Mouse (Mus musculus) forebrain, embryonic 10.5 days (tissue): ENCODE results near the gene Gm20503. TPM values are rescaled to one million over a fixed set of nuclear protein-coding genes. Genes with fewer than 3 reads are reported as not detected.

Experiments used
- DNase-seq: peaks from one replicate; pipeline ENCODE4 v3.0.0-alpha.2; 2017; ENCODE audit warnings: low spot score; ENCODE audit errors: extremely low spot score
- H3K27ac ChIP-seq: fragments of 300-500 bp; sonication (generic); 2 replicates; pipeline ENCODE4 v1.5.1; 2016; ENCODE audit warnings: mild to moderate bottlenecking
- H3K27me3 ChIP-seq: fragments of 300-500 bp; sonication (generic); 2 replicates; pipeline ENCODE4 v1.6.1; 2016; ENCODE audit warnings: mild to moderate bottlenecking; ENCODE audit not compliant: poor library complexity, severe bottlenecking
- H3K36me3 ChIP-seq: fragments of 300-500 bp; sonication (generic); replicated peaks from 2 replicates; pipeline ENCODE4 v1.6.1; 2016; ENCODE audit warnings: mild to moderate bottlenecking, moderate library complexity
- H3K4me1 ChIP-seq: fragments of 300-500 bp; sonication (generic); 2 replicates; pipeline ENCODE4 v1.6.1; 2016
- H3K4me3 ChIP-seq: fragments of 300-500 bp; sonication (generic); 2 replicates; pipeline ENCODE4 v1.5.1; 2016; ENCODE audit warnings: mild to moderate bottlenecking, moderate library complexity
- H3K9me3 ChIP-seq: fragments of 300-500 bp; sonication (generic); 2 replicates; pipeline ENCODE4 v1.6.1; 2016; ENCODE audit warnings: mild to moderate bottlenecking, moderate library complexity
- WGBS: fragments of 180-500 bp; shearing (Covaris S2); methylation state at CpG from one replicate; pipeline ENCODE4 v1.1.7; 2016; 5-methylcytosine and 5-hydroxymethylcytosine counted together
- polyA plus RNA-seq: library from polyadenylated mRNA; unstranded; fragments of >200 nt; fragmentation: Nextera tagmentation; extraction: Ambion mirVana; gene quantifications from 2 replicates; pipeline ENCODE4 v1.2.1, GENCODE M21; 2016

Gm20503 gene
- polyA plus RNA-seq, 1 experiment from 2014 or later, result 6.7 TPM

GRCm38 (mm10) chr4:58992195-58992594 is 10.8 kb upstream of the Gm20503 start:
- DNase-seq, result no peak
- no peaks in the 10 kb centered on the region for H3K36me3 ChIP-seq
- H3K4me1 ChIP-seq, result peaks cover 4% of the 10 kb centered on the region
- whole genome bisulfite sequencing, result 84% methylated on average over 5 of the region's 5 CpGs
- no peak overlapping the region for H3K27ac ChIP-seq
- no peak overlapping the region for H3K4me3 ChIP-seq
- H3K27me3 ChIP-seq, result peaks cover 4% of the 10 kb centered on the region; the same call in 1 of the 2 replicates
- H3K9me3 ChIP-seq, result no peaks in the 10 kb centered on the region

- DNase-seq, result no peak
- WGBS, result 89% methylated on average over 4 of the region's 4 CpGs
- Histone ChIP-seq H3K4me1 (no peaks in the 10 kb centered on the region), H3K36me3 (no peaks in the 10 kb centered on the region), H3K4me3 (no peak within 1 kb of the TSS), H3K27ac (no peak within 1 kb of the TSS), H3K27me3 (no peaks in the 10 kb centered on the region), H3K9me3 (no peaks in the 10 kb centered on the region)
Measured at GRCm38 (mm10) chr4:58994762-58995161, 8.2 kb upstream of the Gm20503 start, which contains the start of gene Dnajc25. Dnajc25 (plus strand) TSS chr4:58995062.

- H3K36me3 ChIP-seq, result no peaks in the 10 kb centered on the region
- WGBS, result 80% methylated on average over 8 of the region's 8 CpGs
- H3K27ac ChIP-seq, result no peak overlapping the region
- no peaks in the 10 kb centered on the region for H3K9me3 ChIP-seq
- no peaks in the 10 kb centered on the region for H3K4me1 ChIP-seq
- no peak overlapping the region for H3K4me3 ChIP-seq
- no peaks in the 10 kb centered on the region for H3K27me3 ChIP-seq
- DNase-seq, result no peak
Measured at GRCm38 (mm10) chr4:58995251-58995693, 7.7 kb upstream of the Gm20503 start.

- WGBS, result 86% methylated on average over 5 of the region's 5 CpGs
- H3K36me3 ChIP-seq, result no peaks in the 10 kb centered on the region
- DNase-seq, result no peak
- H3K27ac ChIP-seq, result no peak overlapping the region
- no peaks in the 10 kb centered on the region for H3K4me1 ChIP-seq
- no peak overlapping the region for H3K4me3 ChIP-seq
- no peaks in the 10 kb centered on the region for H3K27me3 ChIP-seq
- no peaks in the 10 kb centered on the region for H3K9me3 ChIP-seq
Measured at GRCm38 (mm10) chr4:58997081-58997480, 5.9 kb upstream of the Gm20503 start.

GRCm38 (mm10) chr4:58998688-58999087 is 4.3 kb upstream of the Gm20503 start:
- Histone ChIP-seq H3K36me3 (no peaks in the 10 kb centered on the region), H3K4me1 (peaks cover 10% of the 10 kb centered on the region), H3K27me3 (no peaks in the 10 kb centered on the region), H3K4me3 (no peak overlapping the region), H3K27ac (no peak overlapping the region), H3K9me3 (no peaks in the 10 kb centered on the region)
- DNase-seq, result no peak
- WGBS, result 92% methylated on average over 1 of the region's 1 CpGs

- H3K27ac ChIP-seq, result no peak overlapping the region
- WGBS, result 24% methylated on average over 2 of the region's 2 CpGs
- DNase-seq, result peak; percentile 56
- no peak overlapping the region for H3K4me3 ChIP-seq
- no peaks in the 10 kb centered on the region for H3K36me3 ChIP-seq
- H3K4me1 ChIP-seq, result peaks cover 20% of the 10 kb centered on the region
- H3K27me3 ChIP-seq, result no peaks in the 10 kb centered on the region
- H3K9me3 ChIP-seq, result no peaks in the 10 kb centered on the region
Measured at GRCm38 (mm10) chr4:58999686-59000085, 3.3 kb upstream of the Gm20503 start.

GRCm38 (mm10) chr4:59000614-59001013 is 2.4 kb upstream of the Gm20503 start:
- H3K4me3 ChIP-seq, result no peak overlapping the region
- no peaks in the 10 kb centered on the region for H3K27me3 ChIP-seq
- H3K9me3 ChIP-seq, result no peaks in the 10 kb centered on the region
- no peak overlapping the region for H3K27ac ChIP-seq
- peaks cover 29% of the 10 kb centered on the region for H3K4me1 ChIP-seq
- no peak for DNase-seq
- no peaks in the 10 kb centered on the region for H3K36me3 ChIP-seq
- WGBS, result 5% methylated on average over 2 of the region's 2 CpGs

- Histone ChIP-seq H3K4me1 (peaks cover 44% of the 10 kb centered on the region), H3K27ac (peak overlapping the region; percentile 93), H3K4me3 (peak overlapping the region; percentile 90), H3K9me3 (no peaks in the 10 kb centered on the region), H3K27me3 (no peaks in the 10 kb centered on the region), H3K36me3 (no peaks in the 10 kb centered on the region)
- DNase-seq, result no peak
- 45% methylated on average over 7 of the region's 7 CpGs for WGBS
Measured at GRCm38 (mm10) chr4:59003806-59004200, 793 bp downstream of the Gm20503 start.

GRCm38 (mm10) chr4:59006211-59006610 is 3.2 kb downstream of the Gm20503 start:
- Histone ChIP-seq H3K27me3 (no peaks in the 10 kb centered on the region), H3K36me3 (no peaks in the 10 kb centered on the region), H3K4me3 (no peak overlapping the region), H3K9me3 (no peaks in the 10 kb centered on the region), H3K4me1 (peaks cover 44% of the 10 kb centered on the region), H3K27ac (no peak overlapping the region)
- 67% methylated on average over 8 of the region's 8 CpGs for WGBS
- no peak for DNase-seq

GRCm38 (mm10) chr4:59007016-59007415 is 4.0 kb downstream of the Gm20503 start:
- no peaks in the 10 kb centered on the region for H3K36me3 ChIP-seq
- 75% methylated on average over 6 of the region's 6 CpGs for WGBS
- DNase-seq, result no peak

GRCm38 (mm10) chr4:59007974-59008373 is 5.0 kb downstream of the Gm20503 start:
- H3K9me3 ChIP-seq, result no peaks in the 10 kb centered on the region

More at GRCm38 (mm10) chr4:59007016-59007415, 4.0 kb downstream of the Gm20503 start:
- Histone ChIP-seq H3K27me3 (no peaks in the 10 kb centered on the region), H3K9me3 (no peaks in the 10 kb centered on the region), H3K4me3 (no peak overlapping the region), H3K4me1 (peaks cover 44% of the 10 kb centered on the region), H3K27ac (no peak overlapping the region)

GRCm38 (mm10) chr4:59009186-59009585 is 6.2 kb downstream of the Gm20503 start:
- Histone ChIP-seq H3K27me3 (no peaks in the 10 kb centered on the region), H3K27ac (no peak overlapping the region), H3K4me3 (no peak overlapping the region), H3K9me3 (no peaks in the 10 kb centered on the region), H3K4me1 (peaks cover 30% of the 10 kb centered on the region), H3K36me3 (no peaks in the 10 kb centered on the region)
- no peak for DNase-seq
- WGBS, result 90% methylated on average over 7 of the region's 7 CpGs

More at GRCm38 (mm10) chr4:59007974-59008373, 5.0 kb downstream of the Gm20503 start:
- WGBS, result 80% methylated on average over 5 of the region's 5 CpGs
- Histone ChIP-seq H3K27me3 (no peaks in the 10 kb centered on the region), H3K27ac (no peak overlapping the region), H3K36me3 (no peaks in the 10 kb centered on the region), H3K4me1 (peaks cover 38% of the 10 kb centered on the region), H3K4me3 (no peak overlapping the region)
- no peak for DNase-seq

GRCm38 (mm10) chr4:59009696-59010095 is 6.7 kb downstream of the Gm20503 start:
- Histone ChIP-seq H3K9me3 (no peaks in the 10 kb centered on the region), H3K36me3 (no peaks in the 10 kb centered on the region), H3K4me3 (no peak overlapping the region), H3K27me3 (no peaks in the 10 kb centered on the region), H3K4me1 (peaks cover 24% of the 10 kb centered on the region), H3K27ac (no peak overlapping the region)
- no peak for DNase-seq
- WGBS, result 73% methylated on average over 4 of the region's 4 CpGs

GRCm38 (mm10) chr4:59011446-59011845 is 8.4 kb downstream of the Gm20503 start:
- no peak for DNase-seq
- H3K4me1 ChIP-seq, result peaks cover 7% of the 10 kb centered on the region
- H3K9me3 ChIP-seq, result no peaks in the 10 kb centered on the region
- H3K4me3 ChIP-seq, result no peak overlapping the region
- H3K36me3 ChIP-seq, result no peaks in the 10 kb centered on the region; the same call in 1 of the 2 replicates
- H3K27me3 ChIP-seq, result no peaks in the 10 kb centered on the region
- 90% methylated on average over 3 of the region's 3 CpGs for WGBS
- no peak overlapping the region for H3K27ac ChIP-seq
